Mouse (Mus musculus): Measurements from ENCODE around the gene Dupd1.

Dupd1 gene

GRCm38 (mm10) chr14:21714486-21714885 is at the start of gene Dupd1:
Dupd1 (minus strand) TSS chr14:21714576.
- DNase-seq, result no peak

DNA sequence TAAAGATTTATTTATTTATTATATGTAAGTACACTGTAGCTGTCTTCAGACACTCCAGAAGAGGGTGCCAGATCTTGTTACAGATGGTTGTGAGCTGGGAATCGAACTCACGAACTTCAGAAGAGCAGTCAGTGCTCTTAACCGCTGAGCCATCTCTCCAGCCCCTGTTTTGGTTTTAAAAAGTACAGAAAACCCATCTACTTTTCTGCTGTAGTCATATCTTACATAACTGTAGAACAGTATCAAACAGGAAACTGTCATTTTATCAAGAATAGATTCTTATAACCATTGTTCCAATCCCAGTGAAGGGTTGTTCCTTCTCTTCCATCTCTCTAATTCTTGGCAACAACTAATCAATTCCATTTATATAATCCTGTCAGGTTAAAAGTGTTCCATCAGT is 49.4 kb upstream of the Dupd1 start:
- no peak for DNase-seq

DNA sequence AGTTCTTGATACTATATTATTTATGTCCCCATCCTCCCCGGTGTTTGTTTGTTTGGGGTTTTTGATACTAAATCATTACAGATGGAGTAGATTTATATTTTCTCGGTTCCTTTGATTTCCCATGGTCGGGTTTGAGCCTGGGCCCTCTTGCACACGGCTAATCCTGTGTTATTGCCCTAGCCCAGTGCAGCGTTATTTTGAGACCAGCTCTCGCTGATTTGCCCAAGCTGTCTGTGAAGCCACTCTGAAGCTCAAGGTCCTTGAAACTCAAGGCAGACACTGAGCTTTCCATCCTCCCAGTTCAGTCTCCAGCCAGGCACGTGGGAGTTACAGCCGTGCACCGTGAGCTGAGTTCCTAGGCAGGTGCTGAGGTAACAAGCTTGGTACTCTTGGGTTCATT is 47.2 kb upstream of the Dupd1 start:
- DNase-seq, result no peak

DNA sequence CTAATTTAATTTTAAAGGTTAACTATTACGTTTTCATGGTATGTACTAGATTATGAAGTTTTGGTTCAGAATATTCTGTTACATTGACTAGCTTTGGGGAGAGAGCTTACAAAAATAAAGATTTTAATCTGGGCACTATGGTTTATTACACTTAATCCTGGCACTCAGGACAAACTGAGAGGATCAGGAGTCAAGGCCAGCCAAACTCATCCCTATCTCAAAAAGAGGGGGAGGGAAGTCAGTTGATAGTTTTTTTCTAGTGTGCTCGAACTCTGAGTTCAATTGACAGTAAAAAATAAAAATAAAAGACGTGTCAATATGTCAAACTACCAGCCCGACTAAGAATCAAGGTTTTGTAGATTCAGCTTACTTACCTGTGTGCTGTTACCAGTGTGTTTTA is 39.0 kb upstream of the Dupd1 start:
- DNase-seq, result no peak

DNA sequence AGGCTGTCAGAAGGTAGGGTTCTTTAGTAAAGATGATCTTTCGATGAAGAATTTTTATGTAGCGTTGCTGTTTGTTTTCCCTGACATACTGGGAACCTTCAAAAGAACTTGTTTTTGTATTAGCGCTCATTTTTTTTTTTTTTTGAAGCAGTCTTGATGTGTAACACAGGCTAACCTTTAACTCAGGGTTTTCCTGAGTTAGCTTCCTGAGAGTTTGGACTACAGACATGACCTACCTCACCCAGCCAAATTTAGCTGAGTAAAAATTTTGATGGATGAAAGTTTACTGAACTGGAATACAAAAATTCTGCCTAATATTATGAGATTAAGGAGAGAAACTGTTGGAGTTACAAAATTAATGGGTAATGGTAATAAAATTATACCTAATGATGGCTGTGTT is 38.0 kb upstream of the Dupd1 start:
- DNase-seq, result no peak

- peak; percentile 76 for DNase-seq
Measured at GRCm38 (mm10) chr14:21750881-21751542, 36.6 kb upstream of the Dupd1 start, which contains the start of gene Dusp13. Dusp13 (minus strand) TSS chr14:21751181.

GRCm38 (mm10) chr14:21750008-21750880 is 35.9 kb upstream of the Dupd1 start, which contains the start of gene Samd8:
Samd8 (plus strand) TSS chr14:21750531.
- peak; percentile 93 to 95 for DNase-seq

DNA sequence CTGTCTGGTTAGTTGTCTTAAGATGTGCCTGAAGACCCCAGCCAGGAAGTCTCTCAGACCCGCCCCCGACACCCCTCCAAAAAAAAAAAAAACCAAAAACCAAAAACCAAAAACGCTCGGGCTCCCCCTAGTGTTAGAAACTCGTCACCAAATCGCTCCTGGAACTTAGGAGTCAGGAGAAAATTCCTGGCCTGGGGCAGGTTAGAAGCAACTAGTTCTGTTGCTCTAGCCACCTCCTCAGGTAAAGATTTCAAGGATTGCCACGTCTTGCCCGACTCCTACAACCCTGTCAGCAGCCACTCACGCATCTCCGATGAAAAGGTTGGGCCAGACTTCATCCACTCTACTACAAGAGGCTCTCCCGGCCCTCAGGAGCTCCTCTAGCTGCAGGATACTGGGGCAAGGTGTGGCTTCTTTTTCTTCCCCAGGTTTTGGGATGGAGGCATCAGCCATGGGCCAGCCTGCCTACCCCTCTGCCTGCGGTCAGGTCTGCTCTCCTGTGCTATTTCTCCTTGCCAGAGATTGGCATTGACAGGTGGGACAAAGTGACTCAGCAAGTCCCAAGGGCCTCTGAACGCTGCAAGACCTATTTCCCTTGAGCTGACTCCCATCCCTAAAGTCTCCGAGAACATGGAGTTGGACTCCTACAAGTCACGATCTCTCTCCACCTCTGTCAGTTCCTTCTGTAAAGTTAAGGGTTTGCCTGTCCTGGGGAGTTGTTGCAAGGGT is 33.9 kb upstream of the Dupd1 start:
- peak; percentile 74 to 85 for DNase-seq

DNA sequence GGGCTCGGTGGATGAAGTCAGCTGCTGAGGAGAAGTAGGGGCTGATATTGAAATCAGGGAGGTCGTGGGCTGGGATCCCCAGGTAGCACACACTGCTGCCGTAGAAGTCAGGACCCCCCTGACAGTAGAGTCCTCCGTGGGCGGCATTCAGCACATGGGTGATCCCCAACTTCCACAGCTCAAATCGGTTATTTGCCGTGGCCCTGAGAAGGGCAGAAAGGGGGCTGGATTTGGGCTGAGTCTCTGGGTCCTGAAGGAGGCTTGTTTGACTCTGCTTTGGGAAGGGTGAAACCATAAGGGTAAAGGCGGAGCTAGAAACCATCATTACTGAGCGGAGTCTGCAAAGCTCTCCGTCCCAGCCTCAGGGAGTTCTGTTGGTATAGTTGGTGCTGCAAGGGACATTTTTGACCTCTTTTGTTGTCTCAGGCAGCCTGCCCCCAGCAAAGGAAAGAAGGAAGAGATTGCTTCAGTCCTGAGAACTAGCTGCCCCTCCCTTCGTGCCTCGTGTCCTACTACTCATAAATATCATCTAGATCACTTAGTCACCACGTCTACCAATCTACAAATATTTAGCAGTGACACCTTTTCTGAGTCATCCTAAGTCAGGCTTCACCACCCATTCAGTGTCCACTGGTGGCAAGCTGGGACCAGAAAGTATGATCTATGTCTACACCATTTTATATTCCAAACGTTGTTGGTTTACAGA is 33.2 kb upstream of the Dupd1 start:
- DNase-seq, result no peak

- no peak for DNase-seq
Measured at GRCm38 (mm10) chr14:21746846-21747245, 32.5 kb upstream of the Dupd1 start.

DNA sequence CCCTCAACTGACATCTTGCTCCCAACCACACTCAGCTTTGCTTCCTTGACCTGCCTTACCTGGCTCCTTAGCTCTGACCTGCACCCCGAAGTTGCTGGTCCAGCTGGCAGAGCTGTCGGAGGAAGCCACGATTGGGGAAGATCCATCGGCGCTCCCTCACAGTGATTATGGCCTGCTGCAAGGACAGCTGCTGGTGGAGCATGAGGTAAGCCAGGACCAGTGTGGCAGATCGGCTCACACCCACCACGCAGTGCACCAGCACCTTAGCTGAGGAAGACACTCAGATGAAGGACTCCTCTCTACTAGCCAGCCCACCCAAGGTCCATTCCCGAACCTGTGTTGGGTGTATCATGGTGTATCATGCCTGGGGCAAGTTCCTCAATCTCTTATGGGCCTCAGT is 31.9 kb upstream of the Dupd1 start:
- DNase-seq, result no peak

DNA sequence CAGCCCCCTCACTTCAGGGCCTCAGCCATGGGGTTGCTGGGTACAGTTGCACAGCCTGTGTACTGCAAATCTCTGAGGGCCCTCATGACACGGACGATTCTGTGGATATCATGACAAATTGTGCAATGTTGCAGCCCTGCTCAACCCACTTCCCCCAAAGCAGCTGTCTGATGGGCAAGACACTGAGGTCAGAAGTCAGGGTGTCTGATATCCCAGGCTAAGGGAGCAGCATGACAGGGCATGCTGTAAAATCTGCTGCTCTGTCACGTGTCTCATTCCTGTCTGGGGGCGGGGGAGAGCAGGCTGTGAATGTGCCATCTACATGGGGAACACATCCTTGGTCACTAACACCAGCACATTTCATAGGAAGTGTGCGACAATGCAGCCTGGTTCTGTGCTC is 30.8 kb upstream of the Dupd1 start:
- no peak for DNase-seq

- DNase-seq, result no peak
Measured at GRCm38 (mm10) chr14:21744169-21744568, 29.8 kb upstream of the Dupd1 start.

DNA sequence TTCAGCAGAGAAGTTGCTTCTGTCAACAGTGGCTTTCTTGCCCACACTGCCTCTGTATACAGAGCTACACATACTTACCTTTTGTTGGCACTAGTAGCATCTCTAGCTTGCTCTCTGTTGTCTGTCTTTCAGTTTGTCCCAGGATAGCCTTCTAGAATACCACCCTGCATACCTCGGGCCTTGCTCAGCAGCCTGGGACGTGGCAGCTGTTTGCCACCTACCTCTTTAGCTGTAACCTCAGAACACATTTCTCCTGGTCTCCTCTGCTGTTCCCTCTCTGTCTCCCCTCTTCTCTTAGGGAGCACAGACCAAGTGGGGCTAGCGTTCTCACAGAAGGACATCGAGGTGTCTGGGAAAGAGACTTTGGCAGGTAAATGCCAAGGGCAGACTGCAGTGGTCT is 28.1 kb upstream of the Dupd1 start:
- DNase-seq, result no peak

DNA sequence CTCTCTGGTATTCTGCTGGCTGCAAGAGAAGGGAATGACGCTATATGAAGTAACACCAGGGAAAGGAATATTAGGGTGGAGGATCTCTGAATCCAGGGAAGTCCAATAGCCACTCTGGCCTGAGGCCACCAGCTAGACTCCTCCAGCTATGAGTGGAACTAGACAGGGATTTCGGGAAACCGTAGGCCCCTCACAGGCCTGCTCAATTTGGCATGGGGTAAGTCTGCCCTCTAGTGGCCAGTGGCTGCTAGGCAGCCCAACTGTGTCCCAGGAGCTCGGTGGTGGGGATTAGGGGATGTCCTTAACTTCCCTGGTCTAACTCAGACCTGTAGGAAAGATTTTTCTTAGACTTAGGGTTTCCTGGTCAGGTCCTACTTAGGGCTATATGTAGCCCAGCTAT is 27.4 kb upstream of the Dupd1 start:
- DNase-seq, result peak; percentile 91 to 92

- DNase-seq, result no peak
Measured at GRCm38 (mm10) chr14:21741314-21741713, 26.9 kb upstream of the Dupd1 start.

- no peak for DNase-seq
Measured at GRCm38 (mm10) chr14:21740345-21740744, 26.0 kb upstream of the Dupd1 start.

- no peak for DNase-seq
Measured at GRCm38 (mm10) chr14:21733131-21733905, 18.9 kb upstream of the Dupd1 start.

- no peak for DNase-seq
Measured at GRCm38 (mm10) chr14:21729936-21730335, 15.6 kb upstream of the Dupd1 start.

- DNase-seq, result no peak
Measured at GRCm38 (mm10) chr14:21729031-21729732, 14.8 kb upstream of the Dupd1 start.

- DNase-seq, result no peak
Measured at GRCm38 (mm10) chr14:21722021-21722698, 7.8 kb upstream of the Dupd1 start.

Measured in cerebellum, postnatal 14 days (tissue).